Mouse (Mus musculus) intestine, embryonic 15.5 days (tissue): ENCODE results near the gene Itk. TPM values are rescaled to one million over a fixed set of nuclear protein-coding genes. Genes with fewer than 3 reads are reported as not detected.

Experiments used
- ATAC-seq: fragments of 200-750 bp; cut with Nextera tagmentation; 2 replicates; pipeline ENCODE4 v1.8.0; 2017; ENCODE audit warnings: moderate TSS enrichment, moderate library complexity
- H3K27ac ChIP-seq: fragments of 300-500 bp; sonication (generic); 2 replicates; pipeline ENCODE4 v1.5.1; 2015; ENCODE audit warnings: mild to moderate bottlenecking, inconsistent platforms
- H3K27me3 ChIP-seq: fragments of 300-500 bp; sonication (generic); replicated peaks from 2 replicates; pipeline ENCODE4 v1.6.1; 2015; ENCODE audit warnings: inconsistent platforms
- H3K36me3 ChIP-seq: fragments of 300-500 bp; sonication (generic); 2 replicates; pipeline ENCODE4 v1.6.1; 2015; ENCODE audit warnings: inconsistent platforms
- H3K4me1 ChIP-seq: fragments of 300-500 bp; sonication (generic); replicated peaks from 2 replicates; pipeline ENCODE4 v1.6.1; 2015; ENCODE audit warnings: inconsistent platforms
- H3K4me2 ChIP-seq: fragments of 300-500 bp; sonication (generic); replicated peaks from 2 replicates; pipeline ENCODE4 v1.6.1; 2015; ENCODE audit warnings: mild to moderate bottlenecking, inconsistent platforms
- H3K4me3 ChIP-seq: fragments of 300-500 bp; sonication (generic); replicated peaks from 2 replicates; pipeline ENCODE4 v1.5.1; 2015; ENCODE audit warnings: inconsistent platforms
- H3K9ac ChIP-seq: fragments of 300-500 bp; sonication (generic); 2 replicates; pipeline ENCODE4 v1.6.1; 2015; ENCODE audit warnings: inconsistent platforms
- H3K9me3 ChIP-seq: fragments of 300-500 bp; sonication (generic); 2 replicates; pipeline ENCODE4 v1.6.1; 2016; ENCODE audit warnings: inconsistent platforms
- WGBS: fragments of 180-500 bp; shearing (Covaris S2); methylation state at CpG from one replicate; pipeline ENCODE4 v1.1.7; 2015; 5-methylcytosine and 5-hydroxymethylcytosine counted together
- polyA plus RNA-seq: library from polyadenylated mRNA; unstranded; fragments of >200 nt; fragmentation: Nextera tagmentation; extraction: Ambion mirVana; gene quantifications from 2 replicates; pipeline ENCODE4 v1.2.1, GENCODE M21; 2015

Gene Itk
- polyA plus RNA-seq, 1 experiment from 2014 or later: 0.40 TPM

DNA sequence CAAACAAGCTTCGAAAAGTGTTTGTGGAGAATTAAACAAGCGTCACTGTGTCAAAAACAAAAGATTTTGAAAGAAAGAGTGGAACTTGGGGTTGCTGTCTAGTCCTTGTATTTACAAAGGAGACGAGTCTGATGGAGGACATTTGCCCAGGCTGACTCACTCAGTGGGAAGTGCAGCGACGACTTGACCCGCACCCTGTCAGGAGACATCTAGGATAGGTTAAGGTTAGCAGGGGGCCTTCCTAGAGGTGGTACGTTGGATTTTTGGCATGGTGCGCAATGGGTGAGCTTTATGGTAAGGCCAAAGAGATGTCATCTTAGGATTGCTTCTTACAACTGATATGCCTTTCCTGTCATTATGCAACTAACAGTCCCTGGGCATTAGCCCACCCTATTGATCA is 2.3 kb downstream of the Itk start:
- 86% methylated on average over 8 of the region's 8 CpGs for WGBS
- Histone ChIP-seq H3K9ac (no peak overlapping the region), H3K27ac (no peak overlapping the region), H3K27me3 (no peaks in the 10 kb centered on the region), H3K4me2 (no peak overlapping the region), H3K4me3 (no peak overlapping the region), H3K36me3 (no peaks in the 10 kb centered on the region), H3K9me3 (no peaks in the 10 kb centered on the region), H3K4me1 (no peaks in the 10 kb centered on the region)
- ATAC-seq: no peak

GRCm38 (mm10) chr11:46386556-46386955 is 2.8 kb downstream of the Itk start:
- no peaks in the 10 kb centered on the region for H3K36me3 ChIP-seq
- no peaks in the 10 kb centered on the region for H3K27me3 ChIP-seq
- no peaks in the 10 kb centered on the region for H3K9me3 ChIP-seq
- no peaks in the 10 kb centered on the region for H3K4me1 ChIP-seq
- H3K9ac ChIP-seq: no peak overlapping the region
- ATAC-seq: no peak
- no peak overlapping the region for H3K4me3 ChIP-seq
- no peak overlapping the region for H3K4me2 ChIP-seq
- 81% methylated on average over 8 of the region's 8 CpGs for WGBS
- H3K27ac ChIP-seq: no peak overlapping the region

- Histone ChIP-seq H3K36me3 (no peaks in the 10 kb centered on the region), H3K4me2 (no peak overlapping the region), H3K9ac (no peak overlapping the region), H3K4me1 (no peaks in the 10 kb centered on the region), H3K27me3 (no peaks in the 10 kb centered on the region), H3K4me3 (no peak overlapping the region), H3K27ac (no peak overlapping the region), H3K9me3 (no peaks in the 10 kb centered on the region)
- no peak for ATAC-seq
- 86% methylated on average over 2 of the region's 2 CpGs for WGBS
These were observed 4.4 kb downstream of the Itk start for GRCm38 (mm10) chr11:46384925-46385324.

DNA sequence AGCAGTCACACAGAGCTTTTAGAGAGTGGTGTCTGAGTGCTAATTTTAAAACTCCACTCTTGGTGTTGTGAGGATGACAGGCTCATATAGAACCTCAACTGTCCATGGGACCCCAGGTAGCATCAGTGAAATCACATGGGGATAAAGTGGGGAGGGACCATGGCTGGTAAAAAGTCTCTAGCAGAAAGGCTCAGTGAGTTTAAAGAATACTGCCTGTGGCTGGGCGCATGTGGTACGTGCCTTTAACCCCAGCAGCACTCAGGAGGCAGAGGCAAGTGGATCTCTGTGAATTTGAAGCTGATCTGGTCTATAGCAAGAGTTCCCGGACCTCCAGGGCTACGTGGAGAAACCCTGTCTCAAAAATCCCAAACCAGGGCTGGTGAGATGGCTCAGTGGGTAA is 6.8 kb downstream of the Itk start:
- H3K4me3 ChIP-seq: no peak overlapping the region
- no peak for ATAC-seq
- H3K9me3 ChIP-seq: no peaks in the 10 kb centered on the region
- no peaks in the 10 kb centered on the region for H3K27me3 ChIP-seq
- H3K4me2 ChIP-seq: no peak overlapping the region
- no peaks in the 10 kb centered on the region for H3K36me3 ChIP-seq
- no peak overlapping the region for H3K27ac ChIP-seq
- H3K9ac ChIP-seq: no peak overlapping the region
- 94% methylated on average over 4 of the region's 4 CpGs for WGBS
- H3K4me1 ChIP-seq: no peaks in the 10 kb centered on the region

GRCm38 (mm10) chr11:46380097-46380675 is 9.1 kb downstream of the Itk start:
- 85% methylated on average over 7 of the region's 7 CpGs for WGBS
- ATAC-seq: no peak

GRCm38 (mm10) chr11:46377819-46378782 is 11.2 kb downstream of the Itk start:
- H3K27ac ChIP-seq: no peak overlapping the region
- H3K27me3 ChIP-seq: no peaks in the 10 kb centered on the region
- no peaks in the 10 kb centered on the region for H3K9me3 ChIP-seq
- no peaks in the 10 kb centered on the region for H3K4me1 ChIP-seq
- no peaks in the 10 kb centered on the region for H3K36me3 ChIP-seq
- H3K4me2 ChIP-seq: no peak overlapping the region
- 88% methylated on average over 8 of the region's 8 CpGs for WGBS
- no peak for ATAC-seq
- H3K9ac ChIP-seq: no peak overlapping the region
- no peak overlapping the region for H3K4me3 ChIP-seq

More at GRCm38 (mm10) chr11:46380097-46380675, 9.1 kb downstream of the Itk start:
- H3K27ac ChIP-seq: no peak overlapping the region
- H3K4me1 ChIP-seq: no peaks in the 10 kb centered on the region
- H3K9ac ChIP-seq: no peak overlapping the region
- H3K4me3 ChIP-seq: no peak overlapping the region
- no peaks in the 10 kb centered on the region for H3K36me3 ChIP-seq
- H3K4me2 ChIP-seq: no peak overlapping the region
- H3K9me3 ChIP-seq: no peaks in the 10 kb centered on the region
- H3K27me3 ChIP-seq: no peaks in the 10 kb centered on the region

- Histone ChIP-seq H3K4me1 (no peaks in the 10 kb centered on the region), H3K9me3 (no peaks in the 10 kb centered on the region), H3K4me3 (no peak overlapping the region), H3K27me3 (no peaks in the 10 kb centered on the region), H3K36me3 (no peaks in the 10 kb centered on the region), H3K4me2 (no peak overlapping the region), H3K9ac (no peak overlapping the region), H3K27ac (no peak overlapping the region)
- 84% methylated on average over 1 of the region's 1 CpGs for whole genome bisulfite sequencing
- ATAC-seq: no peak
These were observed 12.0 kb downstream of the Itk start for GRCm38 (mm10) chr11:46377316-46377715.

DNA sequence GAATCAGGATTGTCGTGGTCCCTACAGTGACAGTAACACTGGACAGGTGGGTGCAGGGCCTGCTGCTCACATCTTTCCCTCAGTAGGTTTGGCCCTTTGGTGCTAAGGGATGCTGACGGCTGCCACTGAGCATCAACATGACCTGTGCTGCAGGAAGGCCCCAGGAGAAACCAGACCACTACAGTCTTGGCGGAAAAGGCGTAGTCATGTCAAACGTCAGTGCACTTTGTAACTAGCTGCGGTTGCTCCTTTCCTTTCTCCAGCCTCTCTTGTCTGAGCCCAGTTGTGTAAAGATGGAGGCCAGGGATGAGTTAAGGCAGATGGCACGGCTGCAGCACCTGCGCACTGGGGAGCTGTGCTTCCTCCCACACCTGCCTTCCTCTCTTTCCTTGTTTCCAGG is 14.3 kb downstream of the Itk start:
- Histone ChIP-seq H3K27ac (no peak overlapping the region), H3K36me3 (no peaks in the 10 kb centered on the region), H3K4me3 (no peak overlapping the region), H3K4me2 (no peak overlapping the region), H3K4me1 (no peaks in the 10 kb centered on the region), H3K27me3 (no peaks in the 10 kb centered on the region), H3K9me3 (no peaks in the 10 kb centered on the region), H3K9ac (no peak overlapping the region)
- ATAC-seq: no peak
- WGBS: 77% methylated on average over 8 of the region's 8 CpGs

GRCm38 (mm10) chr11:46373071-46374030 is 16.0 kb downstream of the Itk start:
- Histone ChIP-seq H3K9ac (no peak overlapping the region), H3K36me3 (no peaks in the 10 kb centered on the region), H3K27me3 (no peaks in the 10 kb centered on the region), H3K4me2 (no peak overlapping the region), H3K4me3 (no peak overlapping the region), H3K4me1 (no peaks in the 10 kb centered on the region), H3K9me3 (no peaks in the 10 kb centered on the region), H3K27ac (no peak overlapping the region)
- ATAC-seq: no peak
- 79% methylated on average over 13 of the region's 13 CpGs for WGBS

GRCm38 (mm10) chr11:46372331-46372953 is 16.9 kb downstream of the Itk start:
- ATAC-seq: no peak
- no peaks in the 10 kb centered on the region for H3K9me3 ChIP-seq
- 78% methylated on average over 8 of the region's 8 CpGs for WGBS
- H3K4me3 ChIP-seq: no peak overlapping the region
- H3K4me1 ChIP-seq: no peaks in the 10 kb centered on the region
- H3K4me2 ChIP-seq: no peak overlapping the region
- no peaks in the 10 kb centered on the region for H3K27me3 ChIP-seq
- H3K9ac ChIP-seq: no peak overlapping the region
- H3K36me3 ChIP-seq: no peaks in the 10 kb centered on the region
- H3K27ac ChIP-seq: no peak overlapping the region

DNA sequence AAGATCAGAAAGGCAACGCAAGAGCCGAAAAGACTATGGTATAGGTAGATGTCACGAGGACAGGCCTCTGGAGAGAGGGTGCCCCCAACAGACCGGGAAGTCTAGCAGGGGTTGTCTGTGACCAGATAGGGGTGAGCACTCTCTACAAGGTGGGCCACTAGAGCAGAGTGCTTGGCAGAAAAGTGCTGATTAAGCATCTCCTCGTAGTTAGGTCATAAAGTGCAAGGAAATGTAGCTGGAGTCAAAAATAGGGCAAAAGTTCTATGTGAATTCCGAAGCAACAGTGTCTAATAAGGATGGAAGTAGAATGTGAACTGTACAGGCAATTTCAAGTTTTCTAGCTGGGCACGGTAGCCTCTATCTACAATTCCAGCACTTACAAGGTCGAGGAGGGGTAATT is 18.1 kb downstream of the Itk start:
- 91% methylated on average over 8 of the region's 8 CpGs for WGBS
- ATAC-seq: no peak
- H3K4me1 ChIP-seq: no peaks in the 10 kb centered on the region

DNA sequence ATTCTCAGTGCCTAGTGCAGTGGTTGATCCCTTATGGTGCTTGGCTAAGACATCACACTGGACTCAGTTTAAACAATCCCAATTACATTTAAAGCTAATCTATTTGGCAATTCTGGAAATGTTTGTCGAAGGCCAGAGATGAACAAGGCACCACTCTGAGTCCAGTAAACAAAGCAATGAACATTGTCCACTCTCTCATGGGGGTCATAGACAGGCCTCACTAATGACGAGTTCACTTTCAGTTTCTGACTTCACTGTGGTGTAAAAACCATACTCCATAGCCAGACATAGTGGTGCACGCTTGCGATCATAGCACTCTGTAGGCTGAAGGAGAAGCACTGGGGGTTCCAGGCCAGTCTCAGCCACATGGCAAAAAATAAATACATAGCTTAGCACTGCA is 18.9 kb downstream of the Itk start:
- 85% methylated on average over 4 of the region's 4 CpGs for WGBS
- H3K4me1 ChIP-seq: no peaks in the 10 kb centered on the region
- no peak overlapping the region for H3K4me2 ChIP-seq
- no peak overlapping the region for H3K4me3 ChIP-seq
- ATAC-seq: no peak
- H3K36me3 ChIP-seq: no peaks in the 10 kb centered on the region
- H3K9ac ChIP-seq: no peak overlapping the region
- H3K27ac ChIP-seq: no peak overlapping the region
- no peaks in the 10 kb centered on the region for H3K9me3 ChIP-seq
- no peaks in the 10 kb centered on the region for H3K27me3 ChIP-seq

More for the DNA sequence above, 18.1 kb downstream of the Itk start:
- Histone ChIP-seq H3K9me3 (no peaks in the 10 kb centered on the region), H3K36me3 (no peaks in the 10 kb centered on the region), H3K9ac (no peak overlapping the region), H3K27ac (no peak overlapping the region), H3K27me3 (no peaks in the 10 kb centered on the region), H3K4me3 (no peak overlapping the region), H3K4me2 (no peak overlapping the region)
